Mouse (Mus musculus) thymus, postnatal 25 days (tissue): ENCODE data around the gene Dctn5.
A peak's percentile ranks its signal among the peaks of the same experiment; 100 is the strongest.

Experiments used
- DNase-seq: peaks from one replicate; pipeline ENCODE4 v3.0.0; 2022

The Dctn5 gene

DNA sequence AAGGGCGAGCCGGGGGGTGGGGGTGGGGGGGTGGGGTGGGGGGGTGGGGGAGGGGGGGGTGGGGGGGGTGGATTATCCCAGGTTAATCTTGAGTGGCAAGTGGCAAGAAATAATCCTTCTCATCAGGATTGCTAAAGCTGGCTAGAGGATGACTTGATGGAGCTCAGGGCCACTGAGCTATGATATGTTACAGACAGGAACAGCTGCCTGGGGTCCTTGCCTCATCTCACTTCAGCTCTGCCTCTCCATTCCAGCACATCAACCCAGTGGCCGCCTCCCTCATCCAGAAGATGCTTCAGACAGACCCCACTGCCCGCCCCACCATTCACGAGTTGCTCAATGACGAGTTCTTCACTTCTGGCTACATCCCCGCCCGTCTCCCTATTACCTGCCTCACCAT is 30.9 kb downstream of the Dctn5 start:
- DNase-seq = no peak

DNA sequence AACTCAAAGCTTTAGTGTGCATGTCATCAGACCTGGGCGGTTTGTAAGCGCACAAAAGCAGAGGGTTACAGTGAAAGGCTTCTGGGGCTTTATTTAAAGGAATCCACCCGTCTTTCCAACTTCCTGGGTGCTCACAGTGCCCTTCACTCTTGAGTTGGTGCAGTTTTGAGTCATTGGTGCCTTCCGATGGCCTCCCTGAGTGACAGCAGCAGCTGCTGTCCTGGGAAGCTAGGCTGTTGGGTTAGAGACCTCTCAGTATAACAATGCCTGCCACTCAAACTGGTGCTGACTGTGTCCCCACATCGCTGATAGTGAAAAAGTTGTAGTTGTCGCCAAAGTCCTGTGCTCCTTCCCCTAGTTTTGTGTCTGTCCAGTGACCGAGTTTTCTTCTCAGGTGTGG is 34.4 kb downstream of the Dctn5 start:
- no peak for DNase-seq

DNA sequence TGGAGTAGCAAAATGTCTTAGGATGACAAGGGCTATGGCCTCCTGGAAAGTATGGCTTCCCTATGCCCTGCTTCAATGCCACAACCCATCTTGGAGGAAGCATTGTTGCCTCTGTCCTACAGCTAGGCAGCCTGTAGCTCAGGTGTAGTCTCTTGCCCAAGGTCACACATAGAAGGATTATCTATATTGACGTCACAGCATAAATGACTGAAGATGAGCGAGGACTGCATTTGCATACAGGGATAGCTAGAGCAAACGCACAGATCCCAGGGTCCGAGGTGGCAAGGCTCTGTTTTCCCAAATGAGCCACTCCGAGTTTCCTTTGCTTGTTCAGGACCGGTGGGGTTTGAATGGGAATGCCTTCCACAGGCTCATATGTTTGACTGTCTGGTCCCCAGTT is 37.9 kb downstream of the Dctn5 start:
- DNase-seq = no peak

DNA sequence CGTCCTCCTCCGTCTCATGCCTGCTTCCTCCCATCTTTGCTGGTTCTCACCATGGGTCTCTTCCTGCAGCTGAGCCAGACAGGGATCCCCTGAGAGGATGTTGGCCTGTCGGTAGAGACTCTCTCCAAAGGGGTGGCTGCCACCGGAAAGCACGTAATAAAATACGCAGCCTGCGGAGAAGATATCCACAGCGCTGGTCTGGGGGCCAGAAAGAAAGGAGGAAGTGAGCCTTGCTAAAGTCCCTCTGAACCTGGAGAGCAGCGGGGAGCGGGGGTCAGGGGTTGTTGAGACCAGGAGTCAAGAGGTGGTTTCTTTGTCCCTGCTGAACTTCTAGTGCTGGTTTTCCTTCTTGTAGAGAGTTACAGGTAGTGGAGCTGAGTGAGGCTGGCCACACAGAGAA is 38.8 kb downstream of the Dctn5 start:
- no peak for DNase-seq

GRCm38 (mm10) chr7:122180720-122181119 is 47.9 kb downstream of the Dctn5 start:
- no peak for DNase-seq

DNA sequence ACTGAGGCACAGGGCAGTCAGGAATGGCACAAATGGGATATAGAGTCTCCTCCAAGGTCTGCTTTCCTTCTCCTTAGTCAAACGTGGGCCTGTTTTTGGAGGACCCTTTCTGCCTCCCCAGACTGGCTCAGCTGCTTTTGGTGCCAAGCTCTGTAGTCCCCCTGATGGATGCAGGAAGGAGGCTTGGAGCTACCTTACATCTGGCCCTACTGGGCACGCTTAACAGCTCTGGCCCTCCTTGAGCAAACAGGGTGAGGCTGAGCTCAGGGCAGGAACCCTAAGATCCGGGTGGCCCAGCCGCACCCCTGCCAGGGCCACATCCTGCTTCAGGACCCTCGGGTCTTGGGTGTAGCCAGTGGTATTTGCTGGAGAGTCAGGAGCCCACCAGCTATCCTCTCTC is 51.7 kb downstream of the Dctn5 start:
- DNase-seq = no peak

- no peak for DNase-seq
Measured at GRCm38 (mm10) chr7:122186043-122186442, 53.2 kb downstream of the Dctn5 start, which contains the start of gene Ern2. TSS of gene Ern2 (minus strand) at chr7:122186207.

DNA sequence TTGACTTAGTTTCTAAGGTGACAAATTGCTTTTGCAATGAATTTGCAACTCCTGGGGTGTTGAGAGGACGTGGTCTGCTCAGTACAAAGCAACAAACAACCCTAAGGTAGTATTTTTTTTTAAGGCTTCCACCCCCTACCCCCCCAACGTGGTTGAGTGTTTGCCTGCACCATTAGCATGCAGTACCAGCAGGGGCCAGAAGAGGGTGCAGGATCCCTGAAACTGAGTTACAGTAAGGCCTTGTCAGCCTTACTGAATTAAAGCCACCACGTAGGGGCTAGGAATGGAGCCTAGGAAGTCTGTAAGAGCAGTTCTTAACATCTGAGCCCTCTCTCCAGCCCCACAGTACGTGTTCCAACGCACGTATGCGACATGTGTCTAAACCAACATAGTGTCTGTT is 56.6 kb downstream of the Dctn5 start:
- peak; percentile 54 for DNase-seq

GRCm38 (mm10) chr7:122191097-122191496 is 58.3 kb downstream of the Dctn5 start:
- no peak for DNase-seq

GRCm38 (mm10) chr7:122193919-122194318 is 61.1 kb downstream of the Dctn5 start:
- DNase-seq = no peak

DNA sequence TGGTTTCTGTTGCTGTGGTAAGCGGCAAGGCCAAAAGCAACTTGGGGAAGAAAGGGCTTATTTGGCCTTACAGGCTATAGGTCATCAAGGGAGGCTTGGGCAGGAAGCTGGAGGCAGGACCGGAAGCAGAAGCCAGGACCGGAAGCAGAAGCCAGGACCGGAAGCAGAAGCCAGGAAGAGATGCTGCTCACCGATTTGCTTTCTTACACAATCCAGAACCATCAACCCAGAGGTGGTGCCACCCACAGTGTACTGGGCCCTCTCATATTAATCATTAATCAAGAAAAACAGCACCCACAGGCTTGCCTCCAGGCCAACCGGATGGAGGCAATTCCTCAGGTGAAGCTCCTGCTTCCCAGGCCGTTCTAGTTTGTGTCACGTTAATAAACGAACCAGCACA is 63.9 kb downstream of the Dctn5 start:
- DNase-seq = no peak

DNA sequence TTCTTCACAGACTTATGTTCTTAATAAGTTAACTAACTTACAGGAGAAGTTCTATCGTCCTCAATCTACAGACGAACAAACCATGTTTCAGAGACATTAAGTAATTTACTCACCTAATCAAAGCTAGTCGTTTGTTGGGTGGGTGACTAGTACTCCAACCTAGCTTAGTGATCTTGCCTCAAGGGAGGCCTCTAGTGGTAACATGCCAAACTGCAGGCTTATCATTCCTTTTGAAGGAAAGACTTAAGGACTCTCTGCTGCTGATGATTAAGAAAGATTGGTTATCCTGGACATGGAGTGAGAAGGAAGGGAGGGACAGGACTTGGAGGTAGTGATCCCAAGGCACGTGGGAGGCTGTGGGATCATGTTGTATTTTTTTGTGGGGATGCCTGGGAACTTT is 64.5 kb downstream of the Dctn5 start:
- DNase-seq = peak; percentile 58
